Mouse (Mus musculus): ENCODE data around the gene Pstpip1. TPM values are rescaled to one million over a fixed set of nuclear protein-coding genes. Genes with fewer than 3 reads are reported as not detected.
A peak's percentile ranks its signal among the peaks of the same experiment; 100 is the strongest.

The Pstpip1 gene
- total and polyA plus RNA-seq, 3 experiments, result 8.1 to 32.0 (median 15.6) TPM

DNA sequence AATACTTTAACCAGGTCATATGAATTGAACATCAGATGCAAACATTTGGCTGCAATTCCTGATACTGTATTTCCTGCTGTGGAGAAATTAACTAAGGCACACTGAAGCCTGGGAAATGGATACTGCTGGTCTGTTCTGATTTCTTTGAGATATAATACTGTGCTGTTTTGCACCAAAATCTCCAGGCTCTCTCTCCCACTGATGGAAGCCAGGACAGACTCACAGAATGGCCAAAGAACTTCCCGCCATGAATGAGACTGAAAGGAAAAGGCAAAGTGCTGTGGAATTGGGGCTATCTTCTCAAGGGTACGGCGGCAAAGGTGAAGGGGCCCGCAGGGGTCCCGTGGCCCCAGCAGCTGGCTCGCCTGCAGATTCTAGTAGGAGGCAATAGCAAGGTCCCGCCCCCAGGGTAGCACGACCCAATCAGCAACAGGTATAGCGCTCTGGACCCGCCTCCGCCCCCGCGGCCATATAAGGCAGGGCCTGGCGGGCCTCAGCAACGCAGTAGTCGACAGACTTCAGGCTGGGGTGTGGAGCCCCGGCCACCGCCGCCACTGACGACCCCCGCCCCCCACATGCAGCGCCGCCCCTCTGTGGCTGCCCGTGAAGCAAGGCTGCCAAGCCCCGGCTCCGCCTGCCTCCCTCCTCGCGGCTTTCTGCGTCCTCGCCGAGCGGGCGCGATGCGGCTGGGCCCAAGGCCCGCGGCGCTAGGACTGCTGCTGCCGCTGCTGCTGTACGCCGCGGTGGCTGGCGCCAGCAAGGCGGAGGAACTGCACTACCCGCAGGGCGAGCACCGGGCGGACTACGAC is 48.2 kb upstream of the Pstpip1 start, which contains the start of gene Rcn2:
TSS of gene Rcn2 (plus strand) at position 474 of the 809 bp plus-strand sequence.
- Histone ChIP-seq H3K4me1 (ENCODE audit: control insufficient read depth in 1 of 2, insufficient read depth in 2 of 2) (peaks cover 4 to 18% of the 10 kb centered on the region in 2 experiments; a peak in 3 of 4 replicates), H3K36me3 (replicated peaks in 1 of 2; ENCODE audit: control insufficient read depth in 1 of 2, insufficient read depth in 1 of 2, low read length in 1 of 2) (peaks cover 8 to 21% of the 10 kb centered on the region in 2 experiments), H3K27ac (ENCODE audit: insufficient read depth, low read depth) (peak within 1 kb of the TSS; percentile 57), H3K27me3 (replicated peaks) (peaks cover 9% of the 10 kb centered on the region), H3K4me3 (replicated peaks in 1 of 3; ENCODE audit: low read depth in 2 of 3, low read length in 2 of 3, poor library complexity in 1 of 3) (peak within 1 kb of the TSS; percentile 50 to 77 (median 71)), H3K4me2 (ENCODE audit: insufficient read depth, low read depth, poor library complexity, severe bottlenecking) (peak within 1 kb of the TSS; percentile 58), H3K9me3 (replicated peaks; ENCODE audit: low read length) (no peaks in the 10 kb centered on the region), H3K9ac (ENCODE audit: insufficient read depth, low read depth) (peak within 1 kb of the TSS; percentile 58), H3K79me2 (replicated peaks; ENCODE audit: control insufficient read depth, extremely low read depth, insufficient read depth, poor library complexity, severe bottlenecking) (no peaks in the 10 kb centered on the region)
- dilution Hi-C loops (cut with MboI; ENCODE audit: extremely low pct_ligation_motif_present, extremely low pct_unique_long_range_greater_than_20kb, low sequenced_read_pairs), result no loop called here
- TF ChIP-seq POLR2AphosphoS2 (IDR thresholded peaks at IDR 0.05; ENCODE audit: low read depth, low read length) (no peak), RCOR1 (conservative IDR thresholded peaks at IDR 0.05; ENCODE audit: low read depth, low read length) (no peak), EP300 (IDR thresholded peaks at IDR 0.05; ENCODE audit: low read length) (no peak), USF1 (IDR thresholded peaks at IDR 0.05; ENCODE audit: low read depth, low read length) (no peak), RAD21 (IDR thresholded peaks at IDR 0.05; ENCODE audit: low read depth, low read length) (no peak), CHD2 (IDR thresholded peaks at IDR 0.05; ENCODE audit: low read length) (peak; percentile 42; the same call in 1 of the 2 replicates), MYC (IDR thresholded peaks at IDR 0.05; ENCODE audit: low read depth, low read length) (no peak), BHLHE40 (IDR thresholded peaks at IDR 0.05; ENCODE audit: low read depth, low read length) (no peak), JUN (IDR thresholded peaks at IDR 0.05; ENCODE audit: insufficient read depth, low read depth, low read length) (no peak), ZKSCAN1 (IDR thresholded peaks at IDR 0.05; ENCODE audit: borderline replicate concordance, low read depth, low read length) (no peak), TCF12 (IDR thresholded peaks at IDR 0.05; ENCODE audit: low read depth, low read length) (peak; percentile 66; the same call in 1 of the 2 replicates), SIN3A (IDR thresholded peaks at IDR 0.05; ENCODE audit: low read length) (no peak; the same call in 1 of the 2 replicates), MAZ (IDR thresholded peaks at IDR 0.05; ENCODE audit: low read depth, low read length) (no peak), ETS1 (conservative IDR thresholded peaks at IDR 0.05; ENCODE audit: low read depth, low read length) (no peak), POLR2A (IDR thresholded peaks at IDR 0.05; ENCODE audit: low read depth, low read length) (peak; percentile 97), MAX (IDR thresholded peaks at IDR 0.05; ENCODE audit: low read length) (no peak), USF2 (conservative IDR thresholded peaks at IDR 0.05; ENCODE audit: low read depth, low read length) (no peak), IRF4 (IDR thresholded peaks at IDR 0.05; ENCODE audit: low read depth, low read length) (no peak; the same call in 1 of the 2 replicates), ZMIZ1 (IDR thresholded peaks at IDR 0.05; ENCODE audit: low read depth, low read length) (peak; percentile 95), SMC3 (IDR thresholded peaks at IDR 0.05; ENCODE audit: low read depth, low read length) (no peak), NRF1 (IDR thresholded peaks at IDR 0.05; ENCODE audit: low read depth, low read length) (0 out of 2 replicates have a peak, but pooled peaks have one; percentile 5), MEF2A (IDR thresholded peaks at IDR 0.05; ENCODE audit: borderline replicate concordance, low read depth, low read length) (peak; percentile 37; the same call in 1 of the 2 replicates), GABPA (IDR thresholded peaks at IDR 0.05; ENCODE audit: insufficient replicate concordance, low read depth, low read length) (no peak), PAX5 (IDR thresholded peaks at IDR 0.05; ENCODE audit: low read length) (no peak), E2F4 (IDR thresholded peaks at IDR 0.05; ENCODE audit: insufficient replicate concordance, low read depth, low read length) (no peak), HCFC1 (IDR thresholded peaks at IDR 0.05; ENCODE audit: low read depth, low read length) (0 out of 2 replicates have a peak, but pooled peaks have one; percentile 13), NELFE (IDR thresholded peaks at IDR 0.05; ENCODE audit: low read depth, low read length) (peak; percentile 84), ZNF384 (IDR thresholded peaks at IDR 0.05; ENCODE audit: low read depth, low read length) (no peak), UBTF (IDR thresholded peaks at IDR 0.05; ENCODE audit: low read depth, low read length) (peak; percentile 94; the same call in 1 of the 2 replicates), CHD1 (IDR thresholded peaks at IDR 0.05; ENCODE audit: low read depth, low read length) (no peak), ZC3H11A (IDR thresholded peaks at IDR 0.05; ENCODE audit: low read depth, low read length) (no peak), MAFK (IDR thresholded peaks at IDR 0.05; ENCODE audit: insufficient replicate concordance, low read length) (no peak), TBP (conservative IDR thresholded peaks at IDR 0.05; ENCODE audit: low read depth, low read length) (peak; percentile 95), CTCF (conservative IDR thresholded peaks at IDR 0.05 in 1 of 2, IDR thresholded peaks at IDR 0.05 in 1 of 2; ENCODE audit: low read depth in 2 of 2, low read length in 2 of 2) (peak in 1 of 2 experiments; percentile 10; a peak in 1 of 4 replicates), MXI1 (IDR thresholded peaks at IDR 0.05; ENCODE audit: low read depth, low read length) (peak; percentile 21), JUND (conservative IDR thresholded peaks at IDR 0.05; ENCODE audit: low read depth, low read length) (no peak), KAT2A (IDR thresholded peaks at IDR 0.05; ENCODE audit: insufficient replicate concordance, low read length) (no peak), ELF1 (IDR thresholded peaks at IDR 0.05; ENCODE audit: low read depth, low read length) (peak; percentile 12; the same call in 1 of the 2 replicates)
- in situ Hi-C loops (cut with MboI; ENCODE audit: low pct_ligation_motif_present, low pct_unique_long_range_greater_than_20kb, low sequenced_read_pairs), result no loop called here
- DNase-seq (ENCODE audit: extremely low read depth), result peak; percentile 93
